Mouse (Mus musculus) B cell, adult (primary cell): ENCODE measurements around the gene Thbs2. TPM values are rescaled to one million over a fixed set of nuclear protein-coding genes. Genes with fewer than 3 reads are reported as not detected.

Experiments used
- total RNA-seq: library from RNA; stranded (reverse); gene quantifications from 4 replicates; pipeline ENCODE4 v1.2.4, GENCODE M21; 2023; ENCODE audit not compliant: inconsistent age

The Thbs2 gene
- not detected in 4 replicates for total RNA-seq

GRCm38 (mm10) chr17:14693994-14694374 is at the start of gene Thbs2:
TSS of gene Thbs2 (minus strand) at chr17:14694235.

Other genes starting within 250 kb of the Thbs2 start
- gene Wdr27, start 248.9 kb upstream of the Thbs2 start, total RNA-seq = not detected in 4 replicates
- gene 1600012H06Rik, start 248.9 kb upstream of the Thbs2 start, total RNA-seq = 17.1 to 24.2 TPM (median 20.5 TPM) in 4 replicates